Mouse (Mus musculus): ENCODE measurements around the gene Msl2.

Msl2 gene

DNA sequence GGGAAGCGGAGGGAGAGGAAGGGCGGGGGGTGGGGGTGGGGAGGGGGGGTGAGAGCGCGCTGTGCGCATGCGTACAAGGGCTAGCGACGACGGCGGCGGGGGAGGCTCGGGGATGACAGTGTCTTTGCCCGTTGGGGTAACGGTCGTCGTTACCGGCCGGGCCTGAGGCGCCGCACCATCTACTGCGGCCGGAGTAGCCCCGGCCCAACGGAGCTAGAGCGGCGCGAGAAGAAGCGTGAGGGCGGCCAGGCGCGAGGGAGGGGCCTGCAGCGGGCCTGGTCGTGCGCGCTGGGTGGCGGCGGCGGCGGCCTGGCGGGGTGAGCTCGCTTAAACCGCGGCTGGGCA, at the start of gene Msl2:
TSS of gene Msl2 (plus strand) at position 115 of the 345 bp plus-strand sequence.
- DNase-seq (ENCODE audit: low spot score in 2 of 2) = no peak

DNA sequence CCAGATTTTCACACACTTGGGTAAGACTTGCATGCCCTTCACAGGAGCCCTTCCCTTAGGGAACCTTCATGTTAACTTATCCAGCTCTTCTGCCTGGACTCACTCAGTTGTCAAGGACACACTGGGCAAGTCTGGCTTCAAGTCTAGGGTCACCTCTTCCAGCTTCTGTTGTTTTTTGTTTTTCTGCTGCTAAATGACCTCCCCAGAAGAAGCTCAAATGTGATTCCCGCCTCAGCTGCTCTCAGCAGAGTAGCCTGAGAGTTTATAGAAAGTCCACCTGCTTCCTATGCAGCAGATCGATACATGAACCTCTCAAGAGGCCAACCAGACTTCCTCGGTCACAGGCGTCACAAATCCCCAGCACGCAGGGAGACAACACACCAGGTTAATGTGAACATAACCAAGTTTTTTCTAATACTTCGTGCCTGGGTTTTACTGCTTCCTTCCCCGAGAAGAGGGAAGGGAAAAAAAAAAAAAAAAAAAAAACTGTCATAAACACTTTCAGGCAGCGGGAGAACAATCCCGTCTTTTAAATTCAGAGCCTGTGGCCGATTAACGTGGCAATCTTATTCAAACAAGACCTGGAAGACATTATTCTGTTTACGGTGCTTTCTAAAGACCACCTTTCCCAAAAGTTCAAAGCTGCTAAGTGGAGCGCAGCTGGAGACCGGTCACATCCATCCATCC, 40.0 kb upstream of the Msl2 start:
- DNase-seq (ENCODE audit: low spot score in 2 of 2) = peak in 1 of 2 experiments; percentile 22

DNA sequence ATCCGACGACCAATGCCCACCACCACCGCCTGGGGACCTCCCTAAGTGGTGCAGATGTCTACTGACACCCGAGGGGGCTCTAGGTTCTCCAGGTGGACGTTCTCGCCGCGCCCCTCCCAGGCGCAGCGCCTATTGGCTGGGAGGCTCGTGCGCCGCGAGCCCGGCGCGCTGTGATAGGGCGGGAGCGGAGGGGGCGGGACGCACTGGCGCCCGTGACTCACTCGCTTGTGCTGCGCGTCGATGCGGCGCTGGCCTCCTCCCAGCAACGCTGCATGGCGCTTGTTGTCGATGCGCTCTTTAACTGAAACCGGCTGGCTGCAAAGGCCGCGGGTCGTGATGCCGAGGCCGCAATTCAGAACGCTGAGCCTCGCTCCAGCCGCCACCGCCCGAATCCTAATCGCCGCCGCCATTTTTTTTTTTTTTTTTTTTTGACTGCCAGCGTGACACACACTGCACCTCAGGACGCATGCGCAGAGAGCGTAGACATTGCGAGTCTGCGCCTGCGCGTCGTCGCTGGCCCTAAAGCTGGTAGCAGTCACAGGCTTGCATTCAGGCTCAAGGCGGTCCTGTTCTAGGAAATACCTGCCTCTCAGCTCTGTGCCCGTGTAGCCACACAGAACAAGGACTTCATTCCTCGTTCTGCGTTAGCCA, 39.3 kb upstream of the Msl2 start, which contains the start of gene Pccb:
TSS of gene Pccb (minus strand) at position 451 of the 651 bp plus-strand sequence.
- peak; percentile 95 to 98 for DNase-seq (ENCODE audit: low spot score in 2 of 2)

DNA sequence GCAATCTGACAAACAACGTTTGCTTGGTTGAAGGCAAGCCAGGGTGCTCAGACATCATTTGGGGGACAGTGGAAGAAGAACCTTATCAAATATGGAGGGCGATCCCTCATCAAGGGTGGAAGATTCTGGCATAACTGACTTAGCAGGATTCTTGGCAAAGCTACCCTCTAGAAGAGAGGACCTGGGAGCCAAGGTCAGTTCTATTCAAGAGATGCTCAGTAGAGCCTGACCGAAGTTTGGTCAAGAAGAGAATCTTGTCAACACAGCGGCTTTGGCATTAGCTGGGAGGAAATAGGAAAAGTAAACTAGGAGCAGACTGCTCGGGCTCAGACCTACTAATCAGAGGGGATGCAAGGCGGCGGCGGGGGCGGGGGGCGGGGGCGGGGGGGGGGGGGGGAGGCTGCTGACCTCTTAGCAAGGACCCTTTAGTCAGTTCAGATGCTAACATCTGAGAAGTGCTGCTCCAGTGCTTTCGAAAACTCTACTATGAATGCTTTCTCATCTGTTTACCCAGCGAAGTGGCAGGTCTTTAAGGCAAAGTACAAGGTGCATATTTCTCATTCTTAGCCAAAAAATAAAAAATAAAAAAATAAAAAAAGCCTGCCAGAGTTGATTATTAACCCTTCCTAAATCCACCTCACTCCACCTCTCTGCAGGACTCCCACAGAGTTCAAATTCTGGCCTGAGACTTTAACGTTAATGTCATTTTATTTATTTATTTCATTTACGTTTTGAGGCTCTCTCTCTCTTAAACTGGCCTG, 37.9 kb upstream of the Msl2 start:
- DNase-seq (ENCODE audit: low spot score in 2 of 2) = no peak

DNA sequence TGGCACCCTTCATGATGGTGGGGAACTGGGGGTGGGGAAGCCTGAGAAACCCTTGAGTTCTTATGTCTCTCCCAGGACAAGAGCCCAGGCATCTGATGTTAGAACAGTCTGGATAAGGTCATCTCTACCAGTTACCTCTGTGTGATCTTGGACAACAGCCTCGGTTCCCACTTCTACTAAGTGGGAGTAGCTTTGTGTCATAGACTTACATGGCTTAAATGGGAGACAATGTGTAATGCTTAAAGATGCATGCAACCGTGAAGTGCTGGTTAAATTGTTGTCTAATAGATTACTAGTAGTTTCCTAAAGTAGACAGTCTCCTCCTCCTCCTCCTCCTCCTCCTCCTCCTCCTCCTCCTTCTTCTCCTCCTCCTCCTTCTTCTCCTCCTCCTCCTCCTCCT, 37.0 kb upstream of the Msl2 start:
- no peak for DNase-seq (ENCODE audit: low spot score in 2 of 2)

DNA sequence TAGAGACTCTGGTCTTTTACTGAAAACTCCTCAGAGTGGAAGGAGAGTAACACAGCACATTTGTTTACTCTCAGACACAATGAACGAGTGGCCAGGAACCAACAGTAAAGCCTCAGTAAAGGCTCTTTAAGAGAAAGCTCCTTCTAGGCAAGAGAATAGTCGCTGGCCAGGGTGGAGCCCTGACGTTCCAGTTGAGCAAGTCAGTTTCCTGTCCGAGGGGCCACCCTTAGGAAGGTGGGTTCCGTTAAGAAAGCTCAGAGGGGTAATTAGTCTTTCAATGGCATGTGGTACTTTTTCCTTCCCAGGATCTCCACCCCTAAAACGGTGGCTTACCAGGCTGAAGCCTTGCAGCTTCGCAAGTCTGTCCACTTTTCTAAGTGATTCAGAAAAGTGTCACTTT, 36.5 kb upstream of the Msl2 start:
- DNase-seq (ENCODE audit: low spot score in 2 of 2) = no peak

DNA sequence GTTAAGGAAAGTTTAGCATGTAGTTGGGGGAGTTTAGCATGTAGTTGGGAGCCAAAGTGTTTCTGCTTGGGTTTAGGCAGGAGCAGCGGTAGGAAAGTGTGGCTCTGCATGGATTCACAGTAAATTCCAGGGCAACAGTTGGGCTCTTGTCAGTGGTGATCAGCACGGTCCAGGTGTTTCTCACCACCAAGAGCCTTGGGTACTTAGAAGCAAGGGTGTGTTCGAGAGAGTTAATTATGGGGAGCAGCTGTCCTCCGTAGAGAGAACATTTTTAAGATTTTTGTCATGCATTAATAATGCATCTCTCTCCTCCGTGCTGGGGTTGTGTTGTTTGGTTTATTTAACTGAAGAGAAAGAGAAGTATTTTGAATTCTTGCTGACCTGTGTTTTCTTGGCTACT, 35.3 kb upstream of the Msl2 start:
- DNase-seq (ENCODE audit: low spot score in 2 of 2) = no peak

DNA sequence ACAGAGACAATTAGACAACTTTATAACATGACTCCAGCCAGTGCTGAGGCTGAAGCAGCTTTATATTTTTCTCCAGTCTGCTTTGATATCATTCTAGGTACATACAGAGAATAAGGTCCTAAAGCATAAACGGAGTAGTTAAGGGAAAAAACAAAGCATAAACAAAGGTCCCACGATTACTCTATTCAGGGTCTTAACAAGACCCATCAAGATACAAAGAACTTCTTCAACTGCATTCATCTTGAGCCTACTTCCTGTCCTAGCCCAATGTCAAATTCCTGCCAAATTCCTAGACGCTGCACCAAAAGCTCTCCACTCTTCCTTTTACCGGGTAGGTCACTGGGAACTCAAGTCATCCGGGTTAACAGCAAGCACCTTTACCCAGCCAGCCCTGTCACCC, 32.4 kb upstream of the Msl2 start:
- DNase-seq (ENCODE audit: low spot score in 2 of 2) = no peak

DNA sequence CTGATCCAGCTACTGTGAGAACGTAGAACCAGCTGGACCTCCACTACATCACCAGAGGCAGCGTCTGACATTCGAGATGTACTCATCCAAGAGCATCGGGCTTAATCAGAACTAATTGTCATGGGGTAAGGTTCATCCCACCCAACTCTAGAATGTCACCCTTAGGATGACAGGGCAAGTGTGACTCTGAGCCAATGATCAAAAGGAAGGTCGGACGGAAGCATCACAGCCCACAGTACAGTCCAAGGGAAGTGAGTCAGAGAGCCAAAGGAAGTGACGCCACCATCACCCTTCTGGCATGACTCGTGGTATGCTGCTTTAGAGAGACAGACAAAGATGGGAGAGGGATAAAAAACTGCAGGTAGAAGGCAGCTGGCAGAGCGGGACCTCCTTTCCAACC, 31.7 kb upstream of the Msl2 start:
- no peak for DNase-seq (ENCODE audit: low spot score in 2 of 2)

DNA sequence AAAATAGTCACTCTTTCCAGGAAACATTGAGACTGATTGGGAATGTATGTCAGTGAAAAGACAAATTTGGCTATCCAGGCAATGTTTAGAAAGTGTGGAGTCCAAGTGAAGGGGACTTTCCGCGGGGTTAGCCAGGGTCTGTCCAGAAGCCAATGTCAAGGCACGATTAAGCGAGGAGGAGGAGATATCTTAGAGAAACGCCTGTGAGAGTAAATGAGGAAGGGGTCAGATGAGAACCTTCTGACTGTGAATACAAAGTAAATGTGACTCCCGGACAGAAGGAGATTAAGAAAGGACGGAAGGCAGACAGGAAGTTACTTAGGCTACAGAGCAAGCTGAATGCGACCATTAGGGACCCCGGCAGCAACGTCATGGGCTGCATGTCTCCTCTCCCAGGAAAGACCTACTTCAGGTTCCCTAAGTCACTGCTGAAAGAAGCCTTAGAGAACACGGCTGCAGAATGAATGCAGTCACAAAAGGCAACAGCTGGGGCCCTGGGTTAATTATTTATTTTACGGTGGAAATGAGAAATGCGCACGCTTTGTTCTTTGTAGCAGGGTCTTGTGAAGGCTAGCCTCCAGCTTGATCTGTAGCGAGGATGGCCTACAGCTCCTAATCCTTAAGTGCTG, 28.1 kb upstream of the Msl2 start:
- no peak for DNase-seq (ENCODE audit: low spot score in 2 of 2)

DNA sequence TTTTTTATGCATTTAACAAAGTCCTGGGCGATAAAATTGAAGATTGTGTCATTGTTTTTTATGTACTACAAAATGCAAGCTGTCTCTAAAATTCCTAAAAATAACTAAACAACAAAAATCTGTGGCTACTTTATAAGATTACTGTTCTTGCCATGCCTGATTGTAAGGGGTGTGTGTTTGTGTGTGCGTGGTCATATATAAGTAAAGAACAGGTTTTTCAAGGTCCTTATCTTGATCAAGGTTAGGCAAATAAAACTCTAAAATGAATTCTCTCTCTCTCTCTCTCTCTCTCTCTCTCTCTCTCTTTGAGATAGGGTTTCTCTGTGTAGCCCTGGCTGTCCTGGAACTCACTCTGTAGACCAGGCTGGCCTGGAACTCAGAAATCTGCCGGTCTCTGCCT, 21.9 kb upstream of the Msl2 start:
- no peak for DNase-seq (ENCODE audit: low spot score in 2 of 2)

DNA sequence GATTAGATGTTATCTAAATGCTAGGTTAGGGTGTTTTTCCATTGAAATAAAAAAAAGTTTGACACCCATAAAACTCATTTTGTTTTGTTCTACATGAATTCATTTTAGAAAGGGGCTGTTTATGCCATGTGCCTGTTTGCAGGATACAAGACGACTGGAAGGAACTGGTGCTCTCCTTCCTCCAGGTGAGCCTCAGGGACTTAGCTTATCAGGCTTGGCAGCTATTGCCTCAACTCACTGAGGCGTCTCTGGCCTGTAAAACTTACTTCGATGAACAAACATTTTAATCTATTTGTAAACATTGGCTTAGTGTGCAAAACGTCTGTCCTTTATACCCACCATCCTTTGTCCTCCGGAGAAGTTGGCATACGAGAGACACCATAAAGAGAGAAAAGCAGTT, 21.2 kb upstream of the Msl2 start:
- DNase-seq (ENCODE audit: low spot score in 2 of 2) = no peak

DNA sequence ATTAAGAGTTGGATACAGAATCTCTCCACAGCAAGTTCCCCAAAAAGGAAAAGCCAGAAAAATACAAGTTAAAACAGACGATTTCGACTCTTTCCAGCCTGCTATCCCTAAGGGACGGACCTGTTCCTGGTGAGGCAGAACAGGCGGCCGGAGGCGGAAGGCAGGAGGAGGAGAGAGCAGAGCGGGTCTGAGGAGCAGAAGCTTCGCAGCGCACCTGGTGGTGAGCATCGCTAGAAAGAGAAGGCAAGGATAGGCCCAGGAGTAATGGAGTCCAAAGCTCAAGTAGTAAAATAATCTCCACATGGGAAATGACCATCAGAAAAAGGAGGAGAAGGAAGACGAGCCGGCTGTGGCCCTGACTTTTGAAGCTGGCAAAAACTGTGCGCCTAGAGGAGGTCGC, 20.6 kb upstream of the Msl2 start:
- DNase-seq (ENCODE audit: low spot score in 2 of 2) = no peak

DNA sequence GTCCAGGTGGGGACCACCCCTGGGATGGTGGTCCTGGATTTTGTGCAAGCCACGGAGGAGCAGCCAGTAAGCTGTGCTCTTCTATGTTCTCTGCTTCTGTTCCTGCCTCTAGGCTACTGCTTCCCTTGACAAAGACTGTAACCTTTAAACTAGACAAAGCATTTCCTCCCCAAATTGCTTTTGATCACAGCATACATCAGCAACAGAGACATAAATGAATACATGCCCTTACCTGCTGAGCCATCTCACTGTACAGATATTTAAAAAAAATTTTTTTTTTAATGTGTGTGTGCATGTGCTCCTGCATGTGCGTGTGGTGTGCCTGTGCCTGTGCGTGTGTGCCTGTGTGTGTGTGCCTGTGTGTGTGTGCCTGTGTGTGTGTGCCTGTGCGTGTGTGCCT, 16.7 kb upstream of the Msl2 start:
- DNase-seq (ENCODE audit: low spot score in 2 of 2) = no peak

DNA sequence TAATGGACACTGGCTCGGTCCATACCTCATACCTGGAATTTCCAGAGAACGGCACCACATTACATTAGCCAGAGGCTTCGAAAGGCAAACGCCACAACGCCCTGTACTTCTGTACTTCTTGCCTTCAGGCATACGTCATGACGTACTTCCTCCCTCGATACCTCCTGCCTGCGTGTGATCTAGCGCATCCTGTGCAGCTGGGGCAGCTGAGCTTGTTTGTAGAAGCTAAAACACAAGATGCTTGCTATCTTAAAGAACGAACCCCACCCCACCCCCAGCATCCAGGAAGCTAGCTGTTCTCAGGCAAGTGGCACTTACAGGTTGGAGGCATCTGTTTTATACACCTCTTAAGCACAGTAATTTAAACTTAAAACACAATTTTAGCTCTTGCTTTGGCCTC, 12.9 kb upstream of the Msl2 start:
- peak in 1 of 2 experiments; percentile 62 for DNase-seq (ENCODE audit: low spot score in 2 of 2)

DNA sequence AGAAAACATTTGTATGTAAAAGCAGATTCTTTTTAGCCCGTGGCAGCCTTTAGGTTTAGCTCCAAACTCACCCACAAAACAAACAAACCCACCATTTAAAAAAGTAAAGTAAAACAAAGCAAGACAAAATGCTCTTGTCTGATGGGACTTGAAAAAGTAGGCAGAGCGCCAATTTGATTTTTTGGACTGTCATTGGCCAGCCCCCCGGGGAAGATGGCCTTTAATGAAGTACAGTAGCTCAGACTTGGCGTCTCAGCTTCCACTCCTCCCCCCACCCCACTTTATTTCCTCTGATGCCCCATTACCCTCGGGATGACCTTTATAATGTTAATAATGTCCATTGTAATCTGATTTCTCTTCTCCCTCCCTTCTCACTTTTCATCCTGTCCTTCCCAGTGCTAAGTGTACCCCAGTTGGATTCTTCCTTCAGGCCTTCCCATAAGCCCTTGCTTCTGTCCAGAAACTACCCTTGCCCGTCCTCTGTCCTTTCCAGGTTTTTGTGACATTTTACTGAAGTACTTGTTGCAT, 11.6 kb upstream of the Msl2 start:
- no peak for DNase-seq (ENCODE audit: low spot score in 2 of 2)

DNA sequence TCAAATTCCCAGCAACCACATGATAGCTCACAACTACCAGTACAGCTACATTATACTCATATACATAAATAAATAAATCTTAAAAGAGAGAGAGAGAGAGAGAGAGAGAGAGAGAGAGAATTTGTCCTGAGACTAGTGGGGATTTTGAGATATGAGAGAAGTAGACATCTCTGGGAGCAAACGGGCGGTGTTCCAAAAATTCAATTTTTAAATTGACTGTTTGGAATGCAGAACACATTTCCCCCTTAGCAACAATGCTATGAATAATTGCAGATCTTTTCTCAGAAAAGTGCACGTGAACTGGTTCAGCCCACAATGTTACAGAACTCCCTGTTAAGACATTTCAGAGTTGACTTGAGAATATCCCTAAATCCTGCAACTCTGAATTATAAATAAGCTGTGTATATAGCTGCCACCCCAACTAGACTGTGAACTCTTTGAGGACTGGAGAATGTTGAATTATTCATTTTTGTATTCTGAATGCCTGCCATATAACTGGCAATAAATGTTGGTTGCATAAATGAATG, 8.8 kb upstream of the Msl2 start:
- DNase-seq (ENCODE audit: low spot score in 2 of 2) = no peak

DNA sequence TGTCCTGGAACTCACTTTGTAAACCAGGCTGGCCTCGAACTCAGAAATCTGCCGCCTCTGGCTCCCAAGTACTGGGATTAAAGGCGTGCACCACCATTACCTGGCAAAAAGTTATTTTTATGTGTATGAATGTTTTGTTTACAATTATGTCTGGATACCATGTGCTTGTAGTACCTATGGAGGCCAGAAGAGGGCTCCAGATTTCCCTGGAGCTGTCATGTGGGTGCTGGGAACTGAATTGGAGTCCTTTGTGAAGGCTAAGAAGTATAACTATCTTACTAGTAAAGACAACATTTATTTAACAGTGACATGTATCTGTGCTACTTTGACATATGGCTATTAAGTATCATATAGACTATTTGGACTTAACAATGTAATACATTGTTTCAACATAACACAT, 4.1 kb upstream of the Msl2 start:
- DNase-seq (ENCODE audit: low spot score in 2 of 2) = no peak

DNA sequence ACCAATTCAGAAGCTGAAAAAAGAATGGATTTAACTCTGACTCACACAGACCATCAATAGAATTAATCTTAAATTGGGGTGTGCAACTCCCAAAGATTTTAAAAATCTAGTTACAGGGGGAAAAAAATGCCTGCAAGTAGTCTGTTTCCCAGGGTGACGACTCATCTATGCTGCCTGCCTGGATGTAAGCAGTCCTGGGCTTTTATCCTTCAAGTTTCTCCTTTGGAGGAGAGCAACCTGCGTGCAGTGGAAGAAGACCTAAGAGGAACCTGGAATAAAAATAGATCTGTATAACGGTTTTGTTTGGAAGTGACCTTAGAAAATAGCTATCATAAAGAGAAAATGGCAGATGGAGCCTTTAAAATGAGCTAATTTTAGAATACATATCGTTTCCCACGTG, 1.4 kb upstream of the Msl2 start:
- DNase-seq (ENCODE audit: low spot score in 2 of 2) = no peak

DNA sequence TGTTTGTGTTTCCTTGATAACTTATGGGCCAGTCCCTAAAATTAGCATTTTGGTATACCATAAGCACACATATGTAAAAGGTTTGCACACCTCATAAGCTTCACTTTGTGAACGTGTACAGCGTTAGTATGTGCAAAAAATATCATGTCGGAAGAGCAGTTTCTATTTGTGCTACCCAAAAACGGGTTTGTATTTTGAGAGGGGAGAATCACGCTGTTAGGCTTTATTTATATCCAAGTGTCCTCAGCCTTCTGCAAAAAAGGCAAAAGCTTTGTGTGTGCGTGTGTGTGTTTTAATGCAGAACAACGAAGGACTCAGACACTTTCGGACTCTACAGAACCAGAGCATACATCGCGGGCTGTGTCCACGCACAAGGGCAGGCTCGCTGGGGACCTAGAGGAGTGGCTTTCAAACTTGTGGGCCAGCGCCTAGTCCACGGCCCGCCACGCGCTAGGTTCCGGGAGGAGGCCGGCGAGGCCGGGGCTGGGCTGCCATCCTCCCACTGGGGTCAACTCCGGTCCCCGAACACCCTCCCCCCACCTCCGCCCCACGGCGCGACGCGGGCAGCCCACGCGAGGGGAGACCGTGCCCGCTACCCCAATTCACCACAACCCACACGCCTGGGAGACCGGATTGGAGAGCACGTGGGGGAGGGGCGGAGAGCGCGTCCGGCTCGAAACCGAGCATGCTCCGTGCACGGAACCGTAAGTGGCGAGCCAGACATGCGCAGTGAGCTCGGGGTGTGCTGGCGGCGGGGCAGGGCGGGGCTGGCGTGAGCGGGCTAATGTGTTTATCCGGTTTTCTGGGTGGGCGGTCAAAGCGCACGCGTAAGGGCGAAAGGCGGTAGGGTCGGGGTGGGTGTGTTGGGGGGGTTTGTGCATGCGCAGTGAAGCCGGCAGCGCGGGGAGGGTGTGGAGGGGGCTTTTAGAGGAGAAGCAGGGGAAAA, 587 bp upstream of the Msl2 start:
- peak; percentile 95 to 99 for DNase-seq (ENCODE audit: low spot score in 2 of 2)

All from spleen, postnatal 10 days (tissue).